Mouse (Mus musculus) small intestine, adult 2 months (tissue): ENCODE results near the gene Gm20388.

Source experiments
- CTCF ChIP-seq: fragments of 200-500 bp; IDR thresholded peaks from 2 replicates; pipeline ENCODE4 v1.5.1; 2012; ENCODE audit warnings: low read depth, mild to moderate bottlenecking, control low read depth, inconsistent platforms, low read length, moderate library complexity, mixed read lengths; ENCODE audit not compliant: insufficient replicate concordance, insufficient read length; ENCODE audit errors: extremely low read depth
- POLR2A ChIP-seq: fragments of 200-500 bp; IDR thresholded peaks from 2 replicates; pipeline ENCODE4 v1.6.1; 2012; ENCODE audit warnings: low read depth, mild to moderate bottlenecking, control low read depth, inconsistent platforms, low read length, moderate library complexity

DNA sequence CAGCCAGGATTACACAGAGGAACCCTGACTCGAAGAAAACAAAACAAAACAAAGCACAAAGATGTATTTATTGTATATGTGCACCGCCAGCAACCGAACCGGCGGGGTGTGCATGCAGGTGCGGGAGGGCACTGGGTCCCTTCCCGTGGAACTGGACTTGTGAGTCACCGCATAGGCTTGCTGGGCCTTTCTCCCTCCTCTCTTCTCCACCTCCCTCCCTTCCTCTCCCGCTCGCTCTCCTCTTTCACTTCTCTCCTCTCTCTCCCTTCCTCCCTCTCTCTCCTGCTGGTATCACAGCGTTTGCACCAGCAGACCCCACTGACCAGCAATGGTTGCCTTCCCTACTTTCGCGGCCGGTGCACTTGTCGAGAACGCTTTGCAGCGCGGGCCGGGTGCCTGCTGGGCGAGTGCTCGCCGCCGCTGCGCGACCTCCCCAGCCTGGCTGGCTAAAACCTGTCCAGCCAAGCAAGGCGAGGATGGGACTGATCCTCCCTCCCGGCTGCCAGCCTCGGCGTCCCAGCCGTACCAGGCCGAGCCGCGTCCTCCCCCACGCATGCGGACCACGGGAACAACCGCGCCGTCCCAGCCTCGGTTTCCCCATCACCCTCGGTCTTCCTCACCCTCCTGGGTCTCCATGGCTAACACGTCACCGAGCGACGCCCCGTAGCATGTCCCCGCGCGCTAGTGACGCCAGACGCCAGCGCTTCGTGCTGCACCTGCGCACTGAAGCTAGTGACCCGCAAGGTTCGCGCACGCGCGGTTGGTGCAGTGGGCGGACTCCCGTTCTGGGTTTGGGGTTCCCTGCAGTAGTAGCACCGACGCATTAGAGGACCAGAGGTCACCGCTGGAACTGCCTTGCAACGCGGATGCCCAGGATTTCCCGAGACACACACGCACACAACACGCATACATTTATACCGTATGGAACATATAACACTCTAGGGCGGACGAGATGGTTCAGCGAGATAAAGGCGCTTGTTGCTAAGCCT, 1197.3 kb downstream of the Gm20388 start, which contains the start of gene Mthfsd:
- TF ChIP-seq POLR2A (peak; percentile 69; the same call in 1 of the 2 replicates), CTCF (no peak; the same call in 1 of the 2 replicates)
